Mouse (Mus musculus) heart, adult 2 months (tissue): ENCODE results near the gene E030025P04Rik. TPM values are rescaled to one million over a fixed set of nuclear protein-coding genes. Genes with fewer than 3 reads are reported as not detected.

ENCODE experiments used
- DNase-seq, 2 experiments: peaks; one replicate each; pipeline ENCODE4 v3.0.0; 2021
- H3K27ac ChIP-seq: fragments of 200-600 bp; 2 replicates; pipeline ENCODE4 v1.8.1; 2022
- H3K27me3 ChIP-seq: fragments of 200-500 bp; 2 replicates; pipeline ENCODE4 v1.6.1; 2012; ENCODE audit warnings: mild to moderate bottlenecking, low read length, inconsistent platforms, mixed read lengths; ENCODE audit not compliant: control insufficient read depth, insufficient read depth
- H3K36me3 ChIP-seq: fragments of 200-500 bp; 2 replicates; pipeline ENCODE4 v1.6.1; 2012; ENCODE audit warnings: low read length, inconsistent platforms; ENCODE audit not compliant: control insufficient read depth, insufficient read depth
- H3K4me1 ChIP-seq: fragments of 200-500 bp; 2 replicates; pipeline ENCODE4 v1.6.1; 2011; ENCODE audit warnings: low read length; ENCODE audit not compliant: control insufficient read depth, insufficient read depth
- H3K4me3 ChIP-seq: fragments of 200-600 bp; 2 replicates; pipeline ENCODE4 v1.8.1; 2022
- H3K79me2 ChIP-seq: fragments of 200-500 bp; replicated peaks from 2 replicates; pipeline ENCODE4 v1.6.1; 2012; ENCODE audit warnings: mild to moderate bottlenecking, inconsistent platforms, low read length, moderate library complexity, mixed read lengths; ENCODE audit not compliant: control insufficient read depth, insufficient read depth
- H3K9ac ChIP-seq: fragments of 200-500 bp; 2 replicates; pipeline ENCODE4 v1.6.1; 2012; ENCODE audit warnings: low read depth, mild to moderate bottlenecking, control low read depth, inconsistent platforms, low read length, mixed read lengths
- CTCF ChIP-seq: fragments of 200-600 bp; IDR thresholded peaks from 2 replicates; pipeline ENCODE4 v1.8.1; 2022; ENCODE audit warnings: antibody characterized with exemption, mild to moderate bottlenecking, moderate library complexity
- EP300 ChIP-seq: fragments of 200-500 bp; IDR thresholded peaks from 2 replicates; pipeline ENCODE4 v1.6.1; 2011; ENCODE audit warnings: low read depth, low read length, control low read depth; ENCODE audit not compliant: insufficient read depth
- POLR2A ChIP-seq: fragments of 200-500 bp; IDR thresholded peaks from 2 replicates; pipeline ENCODE4 v1.6.1; 2011; ENCODE audit warnings: mild to moderate bottlenecking, low read depth, low read length, control low read depth; ENCODE audit not compliant: insufficient read depth
- WGBS: fragments of 180-500 bp; shearing (Covaris S2); methylation state at CpG from one replicate; pipeline ENCODE4 v1.1.7; 2018; 5-methylcytosine and 5-hydroxymethylcytosine counted together
- intact Hi-C: fragments of 180-260 bp; cut with DNase I; formaldehyde crosslinking; loops from one replicate; pipeline ENCODE4 v1.15.1; 2025
- long read RNA-seq: library from polyadenylated mRNA; stranded (forward); transcript quantifications from one replicate; pipeline ENCODE4 v2.0.0, GENCODE M21; 2021
- polyA plus RNA-seq: library from polyadenylated mRNA; depleted of rRNA; stranded (reverse); fragments of >200 nt; gene quantifications from 2 replicates; pipeline ENCODE4 v1.2.3, GENCODE M21; 2012; rRNA removed
- total RNA-seq, 2 experiments: library from RNA; stranded (reverse); gene quantifications; 2 replicates each; pipeline ENCODE4 v1.2.3; 2021

Gene E030025P04Rik
- total RNA-seq (not detected), polyA plus RNA-seq (not detected in 2 replicates)
- long read RNA-seq, result 0 reads

DNA sequence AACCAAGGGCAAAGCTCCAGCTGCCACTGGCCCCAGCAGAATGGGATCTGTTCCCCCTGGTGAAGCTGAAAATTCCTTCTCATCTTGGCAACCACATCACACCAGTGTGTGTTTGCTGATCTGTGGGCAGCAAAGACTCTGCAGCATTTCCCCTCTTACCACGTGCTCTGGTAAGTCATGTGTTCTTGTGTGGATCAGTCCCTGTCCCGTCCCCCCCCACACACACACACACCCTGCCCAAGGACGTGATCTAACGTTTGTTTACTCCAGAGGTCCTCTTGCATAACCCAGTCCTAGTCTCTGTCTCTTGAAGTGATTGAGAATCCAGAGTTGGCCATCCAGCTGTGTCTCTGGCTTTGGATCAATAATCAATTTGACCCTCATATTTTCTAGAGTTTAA is at the start of gene E030025P04Rik:
Gene E030025P04Rik, minus strand, starts transcription at position 134 of the 400 bp plus-strand sequence.
- Histone ChIP-seq H3K36me3 (no peaks in the 10 kb centered on the region), H3K4me3 (no peak within 1 kb of the TSS), H3K9ac (no peak within 1 kb of the TSS), H3K4me1 (no peaks in the 10 kb centered on the region), H3K27ac (no peak within 1 kb of the TSS), H3K79me2 (no peaks in the 10 kb centered on the region), H3K27me3 (0 out of 2 replicates have a peak, but pooled peaks cover 3% of the 10 kb centered on the region)
- intact Hi-C loops, result no loop called here
- DNase-seq, result no peak
- no peak for TF ChIP-seq EP300
- TF ChIP-seq CTCF, result no peak
- no peak for TF ChIP-seq POLR2A
- 63% methylated on average over 4 of the region's 4 CpGs for WGBS

DNA sequence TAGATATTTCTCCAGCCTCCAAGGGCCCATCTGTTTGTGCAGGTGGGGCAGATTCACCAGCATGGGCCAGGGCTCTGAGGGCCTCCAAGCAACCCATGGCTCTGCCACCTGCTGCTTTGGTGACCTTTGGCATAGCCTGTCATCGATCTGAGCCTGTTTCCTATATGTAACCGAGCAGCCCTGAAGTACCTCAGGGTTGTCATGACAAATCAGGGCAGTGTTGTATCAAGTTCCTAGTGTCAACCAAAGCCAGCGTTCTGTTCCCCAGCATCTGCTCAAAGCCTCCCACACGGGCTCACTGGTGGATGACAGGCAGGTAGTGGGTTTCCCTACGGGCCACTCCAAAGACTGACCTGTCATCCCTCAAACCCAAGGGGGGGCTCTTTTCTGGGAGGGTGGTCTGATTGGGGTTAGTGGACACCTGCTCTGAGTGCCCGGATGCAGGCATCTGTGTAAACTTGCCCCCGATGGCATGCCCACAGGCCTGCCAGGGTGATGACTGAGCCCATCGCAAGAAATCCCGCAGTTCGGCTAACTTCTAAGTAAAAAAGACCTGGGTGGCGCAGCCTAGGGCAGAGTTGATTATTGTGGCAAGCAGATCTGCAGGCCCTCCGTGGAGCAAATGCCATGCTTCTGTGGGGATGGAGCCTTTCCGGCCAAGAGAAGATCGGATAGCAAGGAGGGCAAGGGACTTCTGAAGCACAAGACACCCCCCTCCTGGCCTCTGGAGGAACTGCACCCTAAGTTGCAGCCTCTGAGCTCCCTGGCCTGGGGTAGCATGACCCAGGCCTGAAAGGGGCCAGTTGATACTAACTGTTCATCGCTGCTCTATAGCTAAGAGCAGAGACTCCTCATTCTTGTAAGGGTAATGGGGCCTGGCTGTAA is 48.7 kb upstream of the E030025P04Rik start:
- Histone ChIP-seq H3K9ac (no peak overlapping the region), H3K27me3 (no peaks in the 10 kb centered on the region), H3K79me2 (no peaks in the 10 kb centered on the region), H3K4me1 (no peaks in the 10 kb centered on the region), H3K36me3 (no peaks in the 10 kb centered on the region), H3K4me3 (no peak overlapping the region), H3K27ac (no peak overlapping the region)
- no peak for TF ChIP-seq POLR2A
- no peak for TF ChIP-seq EP300
- peak; percentile 90 for TF ChIP-seq CTCF
- intact Hi-C loops, result loop anchor here (1.0 to 5.0 kb wide), 2 partner anchors 268 to 746 kb away; no protein-coding TSS in a partner anchor
- WGBS, result 55% methylated on average over 15 of the region's 15 CpGs
- DNase-seq, result peak; percentile 55 to 75

DNA sequence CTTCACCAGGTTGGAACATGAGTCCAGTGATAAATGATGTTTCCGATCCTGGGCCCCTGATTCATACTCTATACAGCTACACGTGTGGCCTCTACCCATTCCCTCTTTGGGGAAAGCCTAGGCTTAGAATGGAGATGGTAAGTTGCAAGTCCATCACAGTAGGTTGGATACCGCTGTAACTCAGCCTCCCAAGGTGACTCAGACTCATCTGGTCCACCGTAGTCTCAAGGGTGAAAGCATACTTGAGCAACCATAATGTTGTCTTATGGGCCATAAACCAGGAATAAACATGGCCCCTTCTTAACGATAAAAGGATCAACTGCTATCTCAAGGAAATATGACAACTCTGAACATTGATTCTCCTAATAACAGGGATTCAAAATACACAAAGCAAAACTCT is 44.1 kb upstream of the E030025P04Rik start:
- H3K4me1 ChIP-seq, result no peaks in the 10 kb centered on the region
- intact Hi-C loops, result no loop called here
- H3K9ac ChIP-seq, result no peak overlapping the region
- H3K27me3 ChIP-seq, result no peaks in the 10 kb centered on the region
- DNase-seq, result no peak
- 81% methylated on average over 5 of the region's 5 CpGs for WGBS
- H3K79me2 ChIP-seq, result no peaks in the 10 kb centered on the region
- H3K4me3 ChIP-seq, result no peak overlapping the region
- H3K27ac ChIP-seq, result no peak overlapping the region
- TF ChIP-seq POLR2A (no peak), EP300 (no peak), CTCF (no peak)
- H3K36me3 ChIP-seq, result no peaks in the 10 kb centered on the region

DNA sequence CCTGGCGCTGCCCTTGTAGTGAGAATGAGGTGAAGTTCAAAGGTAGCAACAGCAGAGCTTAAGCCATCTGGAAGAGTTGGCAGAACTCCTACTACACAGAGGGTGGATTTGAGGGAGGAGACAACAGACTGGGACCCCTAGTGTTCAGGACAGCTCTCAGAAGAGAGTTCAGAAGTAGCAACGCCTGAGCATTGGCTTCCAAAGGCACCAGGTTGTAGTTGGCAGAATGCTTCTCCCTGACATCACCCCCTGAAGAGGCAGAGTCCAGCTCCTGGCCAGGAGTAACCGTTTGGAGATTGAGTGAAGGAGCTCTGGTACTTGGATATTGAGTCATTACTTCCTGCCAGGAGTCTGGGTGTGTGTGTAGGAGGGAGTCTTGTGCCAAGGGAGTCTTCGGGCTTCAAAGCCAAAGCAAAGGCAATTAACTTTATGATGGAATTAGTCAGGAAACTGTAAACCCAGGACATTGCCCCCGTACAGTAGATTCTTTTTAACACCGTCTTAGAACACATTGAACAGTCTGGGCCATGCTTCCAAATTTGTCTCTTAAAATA is 43.5 kb upstream of the E030025P04Rik start:
- DNase-seq, result no peak
- H3K79me2 ChIP-seq, result no peaks in the 10 kb centered on the region
- intact Hi-C loops, result no loop called here
- H3K4me1 ChIP-seq, result no peaks in the 10 kb centered on the region
- no peaks in the 10 kb centered on the region for H3K27me3 ChIP-seq
- no peak overlapping the region for H3K9ac ChIP-seq
- H3K36me3 ChIP-seq, result no peaks in the 10 kb centered on the region
- H3K27ac ChIP-seq, result no peak overlapping the region
- 60% methylated on average over 6 of the region's 6 CpGs for WGBS
- TF ChIP-seq EP300 (no peak), CTCF (no peak), POLR2A (no peak)
- no peak overlapping the region for H3K4me3 ChIP-seq

DNA sequence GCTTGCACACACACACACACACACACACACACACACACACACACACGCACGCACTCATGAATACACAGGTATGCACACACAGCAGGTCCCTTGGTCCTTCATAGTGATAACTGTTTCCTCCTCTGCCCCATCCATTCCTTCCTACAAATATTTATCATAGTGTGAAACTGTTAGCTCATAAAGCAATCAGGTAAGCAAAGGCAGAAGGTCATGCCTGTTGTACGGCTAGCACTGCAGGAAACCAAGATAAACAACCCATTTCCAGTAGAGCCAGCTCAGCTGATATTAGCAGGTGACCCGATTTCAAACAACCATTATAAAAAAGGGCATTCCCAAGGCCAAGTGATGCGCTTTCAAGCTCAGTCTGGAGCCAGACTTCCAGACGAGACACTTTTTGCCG is 36.9 kb upstream of the E030025P04Rik start:
- H3K36me3 ChIP-seq, result no peaks in the 10 kb centered on the region
- 67% methylated on average over 7 of the region's 7 CpGs for WGBS
- no peak for DNase-seq
- no peaks in the 10 kb centered on the region for H3K27me3 ChIP-seq
- no peak overlapping the region for H3K9ac ChIP-seq
- no peaks in the 10 kb centered on the region for H3K79me2 ChIP-seq
- H3K4me1 ChIP-seq, result no peaks in the 10 kb centered on the region
- TF ChIP-seq EP300 (no peak), CTCF (no peak), POLR2A (no peak)
- intact Hi-C loops, result no loop called here
- no peak overlapping the region for H3K4me3 ChIP-seq
- no peak overlapping the region for H3K27ac ChIP-seq

GRCm38 (mm10) chr11:109180290-109180689 is 36.1 kb upstream of the E030025P04Rik start:
- H3K27me3 ChIP-seq, result no peaks in the 10 kb centered on the region
- TF ChIP-seq POLR2A (no peak), CTCF (no peak), EP300 (no peak)
- 24% methylated on average over 11 of the region's 11 CpGs for WGBS
- no peak overlapping the region for H3K27ac ChIP-seq
- peak in 1 of 2 experiments; percentile 9 for DNase-seq
- intact Hi-C loops, result loop anchor here (1.0 kb wide), 1 partner anchor 728 kb away; no protein-coding TSS in a partner anchor
- no peaks in the 10 kb centered on the region for H3K79me2 ChIP-seq
- no peak overlapping the region for H3K9ac ChIP-seq
- no peaks in the 10 kb centered on the region for H3K4me1 ChIP-seq
- no peaks in the 10 kb centered on the region for H3K36me3 ChIP-seq
- H3K4me3 ChIP-seq, result no peak overlapping the region
